Mouse (Mus musculus) E14TG2a.4 (cell line): ENCODE data around the gene Ints5.

Experiments used
- CTCF ChIP-seq: conservative IDR thresholded peaks from 2 replicates; pipeline ENCODE4 v1.5.1; 2014; ENCODE audit warnings: low read length
- NANOG ChIP-seq: IDR thresholded peaks from 2 replicates; pipeline ENCODE4 v1.6.1; 2014; ENCODE audit warnings: borderline replicate concordance, low read length, mixed read lengths
- POU5F1 ChIP-seq: IDR thresholded peaks from 2 replicates; pipeline ENCODE4 v1.6.1; 2014; ENCODE audit warnings: low read length, borderline replicate concordance

DNA sequence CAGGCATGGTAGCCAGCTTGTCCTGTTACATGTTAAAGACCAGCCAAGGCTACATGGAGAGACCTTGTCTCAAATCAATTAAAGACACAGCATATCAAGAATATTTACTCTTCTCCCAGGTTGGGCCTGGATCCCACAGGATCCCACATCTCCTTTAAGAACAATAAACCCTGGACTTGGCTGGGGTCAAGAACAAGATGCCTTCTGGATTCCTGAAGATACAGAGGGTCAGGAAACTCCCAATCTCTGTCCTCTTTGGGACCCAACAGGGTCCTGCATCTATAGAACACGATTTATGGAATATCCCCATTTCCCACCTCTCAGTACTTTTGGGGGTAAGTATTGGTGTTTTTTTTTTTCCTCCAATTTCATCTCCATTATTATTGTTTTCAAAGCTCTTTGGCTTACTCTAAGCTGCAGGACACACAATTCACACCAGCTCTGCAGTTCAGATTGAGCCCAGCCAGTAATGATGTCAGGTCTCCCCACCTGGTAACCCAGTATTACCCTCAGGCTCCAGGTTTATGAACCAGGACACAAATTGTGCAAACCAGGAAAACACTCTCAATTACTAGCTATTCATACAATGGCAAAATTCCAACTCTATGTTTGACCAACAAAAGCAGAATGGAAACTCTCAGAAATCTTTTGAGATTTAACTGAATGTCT, 5.8 kb upstream of the Ints5 start:
- TF ChIP-seq CTCF (no peak), POU5F1 (no peak), NANOG (no peak)
